Mouse (Mus musculus): Measurements from ENCODE around the gene Apbb2.

Gene Apbb2

GRCm38 (mm10) chr5:66382111-66382510 is 236.5 kb downstream of the Apbb2 start:
- DNase-seq (ENCODE audit: low spot score) = no peak

- DNase-seq (ENCODE audit: low spot score) = no peak
Measured at GRCm38 (mm10) chr5:66378968-66379367, 239.6 kb downstream of the Apbb2 start.

- no peak for DNase-seq (ENCODE audit: low spot score)
Measured at GRCm38 (mm10) chr5:66376589-66377270, 241.9 kb downstream of the Apbb2 start.

GRCm38 (mm10) chr5:66374413-66374812 is 244.2 kb downstream of the Apbb2 start:
- no peak for DNase-seq (ENCODE audit: low spot score)

- no peak for DNase-seq (ENCODE audit: low spot score)
Measured at GRCm38 (mm10) chr5:66373515-66374164, 244.9 kb downstream of the Apbb2 start.

GRCm38 (mm10) chr5:66371131-66371530 is 247.5 kb downstream of the Apbb2 start:
- no peak for DNase-seq (ENCODE audit: low spot score)

- peak; percentile 44 for DNase-seq (ENCODE audit: low spot score)
Measured at GRCm38 (mm10) chr5:66368966-66369365, 249.6 kb downstream of the Apbb2 start.

GRCm38 (mm10) chr5:66367641-66368040 is 250.9 kb downstream of the Apbb2 start:
- no peak for DNase-seq (ENCODE audit: low spot score)

GRCm38 (mm10) chr5:66363274-66364261 is 255.0 kb downstream of the Apbb2 start:
- DNase-seq (ENCODE audit: low spot score) = no peak

- no peak for DNase-seq (ENCODE audit: low spot score)
Measured at GRCm38 (mm10) chr5:66360739-66361138, 257.8 kb downstream of the Apbb2 start.

GRCm38 (mm10) chr5:66359742-66360423 is 258.7 kb downstream of the Apbb2 start:
- no peak for DNase-seq (ENCODE audit: low spot score)

- no peak for DNase-seq (ENCODE audit: low spot score)
Measured at GRCm38 (mm10) chr5:66355147-66355546, 263.4 kb downstream of the Apbb2 start.

GRCm38 (mm10) chr5:66353876-66354275 is 264.7 kb downstream of the Apbb2 start:
- no peak for DNase-seq (ENCODE audit: low spot score)

- DNase-seq (ENCODE audit: low spot score) = no peak
Measured at GRCm38 (mm10) chr5:66351836-66352390, 266.7 kb downstream of the Apbb2 start.

- no peak for DNase-seq (ENCODE audit: low spot score)
Measured at GRCm38 (mm10) chr5:66351064-66351463, 267.5 kb downstream of the Apbb2 start.

- no peak for DNase-seq (ENCODE audit: low spot score)
Measured at GRCm38 (mm10) chr5:66350611-66351010, 268.0 kb downstream of the Apbb2 start.

- no peak for DNase-seq (ENCODE audit: low spot score)
Measured at GRCm38 (mm10) chr5:66348421-66348820, 270.2 kb downstream of the Apbb2 start.

GRCm38 (mm10) chr5:66346756-66347155 is 271.8 kb downstream of the Apbb2 start:
- DNase-seq (ENCODE audit: low spot score) = no peak

GRCm38 (mm10) chr5:66345140-66345539 is 273.4 kb downstream of the Apbb2 start:
- no peak for DNase-seq (ENCODE audit: low spot score)

GRCm38 (mm10) chr5:66344182-66344581 is 274.4 kb downstream of the Apbb2 start:
- no peak for DNase-seq (ENCODE audit: low spot score)

- DNase-seq (ENCODE audit: low spot score) = no peak
Measured at GRCm38 (mm10) chr5:66342285-66342684, 276.3 kb downstream of the Apbb2 start.

- DNase-seq (ENCODE audit: low spot score) = no peak
Measured at GRCm38 (mm10) chr5:66341848-66342247, 276.7 kb downstream of the Apbb2 start.
